ENCODE assay signal across 8 mouse cellular contexts in genomic region chr4:33030264-33031194, GRCm38 (mm10). TPM values are rescaled to one million over a fixed set of nuclear protein-coding genes. Genes with fewer than 3 reads are reported as not detected.
DNase-seq lines count a peak whose midpoint lies in the region; ATAC-seq lines count a peak whose summit lies in the region.

No protein-coding gene starts in this region.

- 3% methylated on average over 54 of the region's 55 CpGs for WGBS in heart, embryonic 15.5 days
- 1% methylated on average over 55 of the region's 55 CpGs for WGBS in limb, embryonic 15.5 days
- WGBS in midbrain, embryonic 16.5 days, result 1% methylated on average over 55 of the region's 55 CpGs

- H3K4me2 ChIP-seq in heart, embryonic 15.5 days, result peak overlapping the region; percentile 72
- peak overlapping the region; percentile 55 for H3K4me2 ChIP-seq in limb, embryonic 15.5 days
- H3K4me2 ChIP-seq in midbrain, embryonic 16.5 days (ENCODE audit: low read length), result peak overlapping the region; percentile 84

- H3K9me3 ChIP-seq in heart, embryonic 15.5 days (replicated peaks), result no peaks in the 10 kb centered on the region
- no peaks in the 10 kb centered on the region for H3K9me3 ChIP-seq in limb, embryonic 15.5 days
- no peaks in the 10 kb centered on the region for H3K9me3 ChIP-seq in midbrain, embryonic 16.5 days (replicated peaks; ENCODE audit: control insufficient read depth, low read length, poor library complexity, severe bottlenecking)

- peak overlapping the region; percentile 95 for H3K27ac ChIP-seq in heart, embryonic 15.5 days
- peak overlapping the region; percentile 96 for H3K27ac ChIP-seq in limb, embryonic 15.5 days
- H3K27ac ChIP-seq in midbrain, embryonic 16.5 days (ENCODE audit: low read length), result peak overlapping the region; percentile 97

- no peaks in the 10 kb centered on the region for H3K27me3 ChIP-seq in heart, embryonic 15.5 days
- H3K27me3 ChIP-seq in limb, embryonic 15.5 days, result no peaks in the 10 kb centered on the region
- H3K27me3 ChIP-seq in midbrain, embryonic 16.5 days (ENCODE audit: control insufficient read depth, insufficient read depth, low read depth, low read length), result no peaks in the 10 kb centered on the region

- peaks cover 16% of the 10 kb centered on the region for H3K4me1 ChIP-seq in heart, embryonic 15.5 days (replicated peaks)
- peaks cover 11% of the 10 kb centered on the region; the same call in 1 of the 2 replicates for H3K4me1 ChIP-seq in limb, embryonic 15.5 days
- H3K4me1 ChIP-seq in midbrain, embryonic 16.5 days (ENCODE audit: control insufficient read depth, insufficient read depth, low read length), result peaks cover 27% of the 10 kb centered on the region

- H3K4me3 ChIP-seq in heart, embryonic 15.5 days, result peak overlapping the region; percentile 84
- H3K4me3 ChIP-seq in limb, embryonic 15.5 days, result peak overlapping the region; percentile 81
- peak overlapping the region; percentile 59 for H3K4me3 ChIP-seq in midbrain, embryonic 16.5 days (ENCODE audit: low read depth, low read length)

- ATAC-seq in activated CD4-positive, CD25-positive, alpha-beta regulatory T cell, adult 4 months, result peak; percentile 20
- ATAC-seq in heart, embryonic 15.5 days (replicated peaks; ENCODE audit: insufficient number of reproducible peaks, insufficient read depth, low FRiP score, low read depth), result peak; percentile 66
- ATAC-seq in limb, embryonic 15.5 days (ENCODE audit: insufficient number of reproducible peaks, low FRiP score, low TSS enrichment, low read depth), result peak; percentile 68; the same call in 1 of the 2 replicates
- ATAC-seq in midbrain, embryonic 16.5 days, result peak; percentile 86

- H3K36me3 ChIP-seq in heart, embryonic 15.5 days, result 0 out of 2 replicates have a peak, but pooled peaks cover 6% of the 10 kb centered on the region
- peaks cover 17% of the 10 kb centered on the region for H3K36me3 ChIP-seq in limb, embryonic 15.5 days
- peaks cover 5% of the 10 kb centered on the region for H3K36me3 ChIP-seq in midbrain, embryonic 16.5 days (ENCODE audit: control insufficient read depth, insufficient read depth, low read length)

- intact Hi-C loops in left cerebral cortex, postnatal 4 days (cut with DNase I), result no loop called here

- peak overlapping the region; percentile 95 for H3K9ac ChIP-seq in heart, embryonic 15.5 days
- peak overlapping the region; percentile 91 for H3K9ac ChIP-seq in limb, embryonic 15.5 days
- H3K9ac ChIP-seq in midbrain, embryonic 16.5 days (ENCODE audit: low read depth, low read length), result peak overlapping the region; percentile 97

- DNase-seq in left cerebral cortex, postnatal 4 days, result peak; percentile 24
- no peak for DNase-seq in left cerebral cortex, adult 11 months (ENCODE audit: low spot score)
- peak; percentile 63 for DNase-seq in embryo, embryonic 11 days
- DNase-seq in spleen, adult 12 weeks (ENCODE audit: low spot score), result no peak

RNA-seq across cellular contexts. Expression of gene Ube2j1, which starts 0.7 kb away (rescaled TPM):
- 100 to 1,000 TPM; 108 to 110 TPM for total RNA-seq in left cerebral cortex, postnatal 4 days (2021)
- 10 to 100 TPM; 41.9 to 42.7 TPM for polyA plus RNA-seq in activated CD4-positive, CD25-positive, alpha-beta regulatory T cell, adult 4 months (2017; shearing (Covaris generic))
- polyA plus RNA-seq in heart, embryonic 15.5 days (2015; fragmentation: Nextera tagmentation; extraction: Ambion mirVana), result 32.5 and 34.6 TPM in 2 replicates
- 43.3 and 49.1 TPM in 2 replicates for polyA plus RNA-seq in limb, embryonic 15.5 days (2015; fragmentation: Nextera tagmentation; extraction: Ambion mirVana)
- polyA plus RNA-seq in midbrain, embryonic 16.5 days (2015; fragmentation: Nextera tagmentation; extraction: Ambion mirVana), result 63.2 and 66.4 TPM in 2 replicates

RNA-seq across cellular contexts. Expression of gene Gabrr2, which starts 32.3 kb away (rescaled TPM):
- total RNA-seq in left cerebral cortex, postnatal 4 days (2021), result under 1 TPM in 1 of 2 experiments, not detected in 1; 0.50 TPM
- polyA plus RNA-seq in activated CD4-positive, CD25-positive, alpha-beta regulatory T cell, adult 4 months (2017; shearing (Covaris generic)), result 10 to 100 TPM; 10.1 to 10.4 TPM
- polyA plus RNA-seq in heart, embryonic 15.5 days (2015; fragmentation: Nextera tagmentation; extraction: Ambion mirVana), result 0.11 and 0.28 TPM in 2 replicates
- polyA plus RNA-seq in limb, embryonic 15.5 days (2015; fragmentation: Nextera tagmentation; extraction: Ambion mirVana), result 0.78 and 0.90 TPM in 2 replicates
- polyA plus RNA-seq in midbrain, embryonic 16.5 days (2015; fragmentation: Nextera tagmentation; extraction: Ambion mirVana), result 0.34 and 0.80 TPM in 2 replicates

RNA-seq across cellular contexts. Expression of gene Rragd, which starts 47.7 kb away (rescaled TPM):
- total RNA-seq in left cerebral cortex, postnatal 4 days (2021), result 10 to 100 TPM; 53.9 to 59.9 TPM
- polyA plus RNA-seq in activated CD4-positive, CD25-positive, alpha-beta regulatory T cell, adult 4 months (2017; shearing (Covaris generic)), result 1 to 10 TPM; 4.2 to 4.3 TPM
- polyA plus RNA-seq in heart, embryonic 15.5 days (2015; fragmentation: Nextera tagmentation; extraction: Ambion mirVana), result 42.1 and 52.3 TPM in 2 replicates
- 13.1 and 17.3 TPM in 2 replicates for polyA plus RNA-seq in limb, embryonic 15.5 days (2015; fragmentation: Nextera tagmentation; extraction: Ambion mirVana)
- polyA plus RNA-seq in midbrain, embryonic 16.5 days (2015; fragmentation: Nextera tagmentation; extraction: Ambion mirVana), result 38.3 and 39.4 TPM in 2 replicates

Comparison
In these comparisons a context has a peak if more than half of its experiments do, and no peak if none do; other contexts are left out.
1. DNase-seq: peak in left cerebral cortex, postnatal 4 days (single experiment) and embryo, embryonic 11 days (single experiment); none in left cerebral cortex, adult 11 months (single experiment) and spleen, adult 12 weeks (single experiment).
2. ATAC-seq: peak in every context shown above with its lines; median percentile 86 in midbrain, embryonic 16.5 days; 68 in limb, embryonic 15.5 days; 66 in heart, embryonic 15.5 days; 20 in activated CD4-positive, CD25-positive, alpha-beta regulatory T cell, adult 4 months.
3. Peak in every context shown above with its lines, with median percentiles within 50 percentile points of each other: H3K27ac ChIP-seq, H3K4me2 ChIP-seq, H3K4me3 ChIP-seq and H3K9ac ChIP-seq.